Mouse (Mus musculus): ENCODE results near the gene Ppp4r1. TPM values are rescaled to one million over a fixed set of nuclear protein-coding genes. Genes with fewer than 3 reads are reported as not detected.

Ppp4r1 gene
- 244 and 274 TPM in 2 replicates for polyA plus RNA-seq (2012; rRNA removed)

DNA sequence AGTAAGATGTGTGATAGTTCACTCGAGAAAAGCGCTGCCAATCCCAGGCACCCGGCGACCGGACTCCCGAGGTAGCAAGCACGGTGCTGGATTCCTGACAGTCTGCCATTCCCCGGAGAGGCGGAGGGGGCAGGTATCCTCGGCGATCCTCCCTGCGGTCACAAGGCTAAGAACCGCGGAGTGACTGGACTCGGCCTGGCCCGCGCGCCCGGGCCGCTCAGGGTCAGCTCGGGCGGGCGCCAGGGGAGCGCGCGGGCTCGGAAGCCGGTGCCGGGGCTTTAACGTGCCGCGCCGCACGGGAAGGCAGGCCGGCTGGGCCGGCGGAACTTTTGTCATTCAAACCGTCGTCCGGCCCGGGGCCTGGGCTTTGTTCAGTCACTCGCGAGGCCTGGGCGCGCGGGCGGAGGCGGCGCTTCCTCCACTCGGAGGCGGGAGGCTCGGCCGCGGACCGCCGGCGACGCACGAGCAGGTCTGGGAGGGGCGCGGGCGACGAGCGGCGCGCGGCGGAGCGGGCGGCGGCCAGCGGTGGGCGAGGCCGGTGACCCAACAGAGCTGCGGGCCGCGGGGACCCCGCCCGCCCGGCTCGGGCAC is at the start of gene Ppp4r1:
Ppp4r1 (plus strand) TSS at position 23 of the 591 bp plus-strand sequence.
- H3K27me3 ChIP-seq (ENCODE audit: control insufficient read depth, insufficient read depth, low read length), result no peaks in the 10 kb centered on the region
- no peaks in the 10 kb centered on the region for H3K36me3 ChIP-seq (ENCODE audit: control insufficient read depth, insufficient read depth, low read length)
- peak within 1 kb of the TSS; percentile 92 for H3K4me3 ChIP-seq (ENCODE audit: control insufficient read depth, low read depth, low read length)
- peak; percentile 47 for TF ChIP-seq POLR2A (IDR thresholded peaks at IDR 0.05; ENCODE audit: control insufficient read depth, low read depth, low read length)
- no peak for TF ChIP-seq CTCF (IDR thresholded peaks at IDR 0.05; ENCODE audit: control insufficient read depth, insufficient read depth, insufficient replicate concordance, low read depth, low read length)
- H3K4me1 ChIP-seq (ENCODE audit: control insufficient read depth, insufficient read depth, low read length), result peaks cover 17% of the 10 kb centered on the region
- H3K27ac ChIP-seq (ENCODE audit: control insufficient read depth, insufficient read depth, low read depth, low read length), result peak within 1 kb of the TSS; percentile 97

DNA sequence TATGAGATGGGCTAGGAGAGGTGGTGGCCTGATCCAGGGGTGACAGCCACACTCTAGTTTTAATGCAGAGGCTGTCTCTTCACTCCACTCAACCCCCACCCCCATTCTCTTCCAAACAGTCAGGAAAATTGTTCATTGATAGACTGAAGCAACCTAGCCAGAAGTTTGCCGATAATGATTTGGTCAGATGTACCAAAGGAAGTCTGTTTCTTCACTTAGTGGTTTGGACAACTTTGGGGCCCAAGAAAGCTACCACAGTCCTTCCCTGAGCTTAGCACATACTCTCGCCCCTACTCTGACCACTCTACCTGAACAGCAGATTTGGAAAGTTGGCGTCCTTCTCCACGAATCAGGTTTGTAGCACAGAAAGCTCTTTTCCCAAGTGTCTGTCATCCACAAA is 49.7 kb upstream of the Ppp4r1 start:
- no peak for TF ChIP-seq CTCF (IDR thresholded peaks at IDR 0.05; ENCODE audit: control insufficient read depth, insufficient read depth, insufficient replicate concordance, low read depth, low read length)
- no peak for TF ChIP-seq POLR2A (IDR thresholded peaks at IDR 0.05; ENCODE audit: control insufficient read depth, low read depth, low read length)
- Histone ChIP-seq H3K27ac (ENCODE audit: control insufficient read depth, insufficient read depth, low read depth, low read length) (no peak overlapping the region), H3K4me1 (ENCODE audit: control insufficient read depth, insufficient read depth, low read length) (no peaks in the 10 kb centered on the region)

DNA sequence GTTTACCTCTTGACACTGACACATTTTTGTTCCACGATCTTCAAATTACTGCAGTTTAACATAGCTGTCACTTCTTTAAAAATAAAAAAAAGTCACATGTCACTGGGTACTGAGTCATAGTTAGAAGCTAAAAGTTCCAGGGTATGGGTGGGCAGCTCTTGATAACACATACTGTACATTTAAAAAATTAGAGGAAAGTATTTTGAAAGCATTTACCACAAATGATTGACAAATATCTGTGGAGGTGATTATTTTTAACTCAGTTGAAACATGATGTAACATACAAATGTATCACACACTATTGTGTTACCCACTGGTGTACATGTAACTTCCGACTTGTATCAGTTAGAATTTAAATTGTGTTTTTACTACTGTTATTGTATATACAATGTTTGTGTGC is 47.3 kb upstream of the Ppp4r1 start:
- Histone ChIP-seq H3K27me3 (ENCODE audit: control insufficient read depth, insufficient read depth, low read length) (no peaks in the 10 kb centered on the region), H3K36me3 (ENCODE audit: control insufficient read depth, insufficient read depth, low read length) (no peaks in the 10 kb centered on the region), H3K27ac (ENCODE audit: control insufficient read depth, insufficient read depth, low read depth, low read length) (no peak overlapping the region), H3K4me1 (ENCODE audit: control insufficient read depth, insufficient read depth, low read length) (no peaks in the 10 kb centered on the region; the same call in 1 of the 2 replicates), H3K4me3 (ENCODE audit: control insufficient read depth, low read depth, low read length) (no peak overlapping the region)
- TF ChIP-seq CTCF (IDR thresholded peaks at IDR 0.05; ENCODE audit: control insufficient read depth, insufficient read depth, insufficient replicate concordance, low read depth, low read length), result no peak
- no peak for TF ChIP-seq POLR2A (IDR thresholded peaks at IDR 0.05; ENCODE audit: control insufficient read depth, low read depth, low read length)

More for the DNA sequence above, 49.7 kb upstream of the Ppp4r1 start:
- Histone ChIP-seq H3K36me3 (ENCODE audit: control insufficient read depth, insufficient read depth, low read length) (no peaks in the 10 kb centered on the region), H3K27me3 (ENCODE audit: control insufficient read depth, insufficient read depth, low read length) (no peaks in the 10 kb centered on the region), H3K4me3 (ENCODE audit: control insufficient read depth, low read depth, low read length) (no peak overlapping the region)

DNA sequence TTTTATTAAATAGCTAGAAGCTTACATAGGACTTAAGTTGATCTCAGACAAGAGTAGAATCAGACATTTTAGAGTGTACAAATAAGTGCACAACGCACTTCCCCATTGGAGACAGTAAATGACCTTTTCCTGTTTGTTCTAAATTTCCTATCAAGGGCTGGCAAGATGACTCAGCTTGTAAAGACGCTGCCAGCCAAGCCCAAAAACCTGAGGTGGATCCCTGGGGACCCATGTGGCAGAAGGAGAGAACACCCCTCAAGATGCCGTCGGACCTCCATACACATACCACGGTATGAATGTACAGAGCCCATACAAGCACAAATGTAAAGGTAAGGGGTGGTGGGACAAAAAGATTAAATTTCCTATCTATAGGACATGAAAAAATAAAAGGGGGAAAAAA is 45.2 kb upstream of the Ppp4r1 start:
- no peaks in the 10 kb centered on the region for H3K36me3 ChIP-seq (ENCODE audit: control insufficient read depth, insufficient read depth, low read length)
- no peaks in the 10 kb centered on the region; the same call in 1 of the 2 replicates for H3K4me1 ChIP-seq (ENCODE audit: control insufficient read depth, insufficient read depth, low read length)
- no peak overlapping the region for H3K4me3 ChIP-seq (ENCODE audit: control insufficient read depth, low read depth, low read length)
- H3K27ac ChIP-seq (ENCODE audit: control insufficient read depth, insufficient read depth, low read depth, low read length), result no peak overlapping the region
- no peaks in the 10 kb centered on the region for H3K27me3 ChIP-seq (ENCODE audit: control insufficient read depth, insufficient read depth, low read length)
- TF ChIP-seq CTCF (IDR thresholded peaks at IDR 0.05; ENCODE audit: control insufficient read depth, insufficient read depth, insufficient replicate concordance, low read depth, low read length), result no peak
- no peak for TF ChIP-seq POLR2A (IDR thresholded peaks at IDR 0.05; ENCODE audit: control insufficient read depth, low read depth, low read length)

DNA sequence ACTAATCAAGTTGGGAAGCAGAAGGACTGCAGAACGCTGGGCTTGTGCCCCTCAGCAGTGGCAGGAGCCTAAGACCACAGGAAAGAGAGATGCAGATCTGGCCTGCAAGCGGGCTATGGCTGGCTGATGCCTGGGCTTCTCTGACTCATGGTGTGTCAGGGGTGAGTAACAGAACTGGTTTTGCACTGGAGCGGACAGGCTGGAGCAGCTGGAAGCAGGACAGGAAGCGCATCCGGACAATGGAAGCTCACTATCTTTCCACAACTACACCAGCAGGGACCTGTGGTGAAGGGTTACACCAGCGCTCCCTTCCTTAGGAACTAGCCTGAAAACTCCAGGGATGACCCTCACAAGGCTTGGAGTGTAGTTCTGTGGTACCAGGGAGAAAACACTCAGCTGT is 44.8 kb upstream of the Ppp4r1 start:
- H3K27me3 ChIP-seq (ENCODE audit: control insufficient read depth, insufficient read depth, low read length), result no peaks in the 10 kb centered on the region
- no peak for TF ChIP-seq POLR2A (IDR thresholded peaks at IDR 0.05; ENCODE audit: control insufficient read depth, low read depth, low read length)
- TF ChIP-seq CTCF (IDR thresholded peaks at IDR 0.05; ENCODE audit: control insufficient read depth, insufficient read depth, insufficient replicate concordance, low read depth, low read length), result no peak
- H3K36me3 ChIP-seq (ENCODE audit: control insufficient read depth, insufficient read depth, low read length), result no peaks in the 10 kb centered on the region
- H3K4me1 ChIP-seq (ENCODE audit: control insufficient read depth, insufficient read depth, low read length), result no peaks in the 10 kb centered on the region; the same call in 1 of the 2 replicates
- no peak overlapping the region for H3K4me3 ChIP-seq (ENCODE audit: control insufficient read depth, low read depth, low read length)
- H3K27ac ChIP-seq (ENCODE audit: control insufficient read depth, insufficient read depth, low read depth, low read length), result no peak overlapping the region

DNA sequence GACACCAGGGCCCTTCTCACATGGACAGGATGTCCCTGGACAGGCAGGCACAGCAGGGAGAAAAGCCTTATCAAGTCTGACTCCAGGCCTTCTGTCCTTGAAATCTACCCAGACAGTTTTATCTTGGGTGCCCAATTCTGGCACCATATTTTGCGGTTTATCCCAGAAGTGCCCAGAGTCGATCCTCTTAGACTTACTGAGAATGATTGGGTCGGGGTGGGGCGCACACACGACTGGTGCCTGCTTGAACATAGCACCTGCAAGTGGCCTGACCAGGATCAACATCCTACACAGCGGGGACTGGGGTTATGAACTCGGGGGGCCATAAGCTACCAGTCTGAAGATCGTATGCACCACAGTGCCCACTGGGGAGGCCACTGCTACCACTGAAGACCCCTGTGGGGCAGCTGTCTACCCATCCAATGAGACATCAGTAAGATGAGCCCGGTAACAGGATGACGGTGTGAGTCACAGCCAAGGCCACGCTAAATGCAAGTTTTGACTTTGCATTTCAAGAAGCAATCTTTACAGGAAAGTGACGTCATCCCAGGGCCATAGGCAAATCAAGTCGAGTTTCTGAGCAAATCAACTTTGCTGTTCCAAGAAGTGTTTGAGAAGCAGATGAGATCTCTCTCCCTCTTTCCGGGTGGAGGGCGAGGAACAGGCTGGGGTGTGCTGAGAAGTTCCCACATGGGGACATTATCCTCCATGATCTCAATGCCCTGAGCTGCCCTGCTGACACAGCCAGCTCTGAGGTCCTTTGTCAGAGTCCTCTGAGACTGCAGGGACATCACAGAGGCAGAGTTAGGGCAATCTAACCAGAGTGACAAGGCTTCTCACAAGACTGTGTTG is 42.3 kb upstream of the Ppp4r1 start:
- H3K27ac ChIP-seq (ENCODE audit: control insufficient read depth, insufficient read depth, low read depth, low read length), result peak overlapping the region; percentile 52
- no peaks in the 10 kb centered on the region for H3K36me3 ChIP-seq (ENCODE audit: control insufficient read depth, insufficient read depth, low read length)
- TF ChIP-seq POLR2A (IDR thresholded peaks at IDR 0.05; ENCODE audit: control insufficient read depth, low read depth, low read length) (no peak), CTCF (IDR thresholded peaks at IDR 0.05; ENCODE audit: control insufficient read depth, insufficient read depth, insufficient replicate concordance, low read depth, low read length) (no peak)
- H3K4me1 ChIP-seq (ENCODE audit: control insufficient read depth, insufficient read depth, low read length), result no peaks in the 10 kb centered on the region; the same call in 1 of the 2 replicates
- no peaks in the 10 kb centered on the region for H3K27me3 ChIP-seq (ENCODE audit: control insufficient read depth, insufficient read depth, low read length)
- no peak overlapping the region for H3K4me3 ChIP-seq (ENCODE audit: control insufficient read depth, low read depth, low read length)

DNA sequence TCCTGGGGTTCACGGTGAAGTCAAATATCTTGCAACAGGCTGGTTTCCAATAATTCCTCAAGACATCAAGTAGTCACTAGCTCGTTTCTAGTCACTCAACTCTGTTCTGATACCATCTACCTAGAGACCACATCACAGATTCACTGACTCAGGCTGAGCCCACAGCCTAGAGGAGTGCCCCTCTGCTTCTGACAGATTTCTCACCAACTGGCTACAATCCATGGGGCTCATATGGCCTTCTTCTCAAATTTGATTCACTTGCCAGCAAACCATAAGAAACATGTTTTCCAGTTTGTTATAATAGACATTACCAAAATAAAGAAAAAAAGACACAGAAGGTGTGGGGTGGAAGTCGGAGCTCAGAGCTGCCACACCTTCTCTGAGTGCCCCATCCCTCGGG is 40.8 kb upstream of the Ppp4r1 start:
- TF ChIP-seq CTCF (IDR thresholded peaks at IDR 0.05; ENCODE audit: control insufficient read depth, insufficient read depth, insufficient replicate concordance, low read depth, low read length) (no peak), POLR2A (IDR thresholded peaks at IDR 0.05; ENCODE audit: control insufficient read depth, low read depth, low read length) (no peak)
- no peak overlapping the region for H3K27ac ChIP-seq (ENCODE audit: control insufficient read depth, insufficient read depth, low read depth, low read length)
- no peaks in the 10 kb centered on the region for H3K36me3 ChIP-seq (ENCODE audit: control insufficient read depth, insufficient read depth, low read length)
- H3K4me3 ChIP-seq (ENCODE audit: control insufficient read depth, low read depth, low read length), result no peak overlapping the region
- no peaks in the 10 kb centered on the region; the same call in 1 of the 2 replicates for H3K4me1 ChIP-seq (ENCODE audit: control insufficient read depth, insufficient read depth, low read length)
- H3K27me3 ChIP-seq (ENCODE audit: control insufficient read depth, insufficient read depth, low read length), result no peaks in the 10 kb centered on the region

Measured in testis, adult 2 months (tissue).